Mouse (Mus musculus) induced T-regulatory cell, adult 2 months (primary cell): ENCODE measurements around the gene Ephb2.

Experiments
- DNase-seq: peaks from one replicate; pipeline ENCODE4 v3.0.0-alpha.2; 2012; ENCODE audit warnings: low read depth

Gene Ephb2

DNA sequence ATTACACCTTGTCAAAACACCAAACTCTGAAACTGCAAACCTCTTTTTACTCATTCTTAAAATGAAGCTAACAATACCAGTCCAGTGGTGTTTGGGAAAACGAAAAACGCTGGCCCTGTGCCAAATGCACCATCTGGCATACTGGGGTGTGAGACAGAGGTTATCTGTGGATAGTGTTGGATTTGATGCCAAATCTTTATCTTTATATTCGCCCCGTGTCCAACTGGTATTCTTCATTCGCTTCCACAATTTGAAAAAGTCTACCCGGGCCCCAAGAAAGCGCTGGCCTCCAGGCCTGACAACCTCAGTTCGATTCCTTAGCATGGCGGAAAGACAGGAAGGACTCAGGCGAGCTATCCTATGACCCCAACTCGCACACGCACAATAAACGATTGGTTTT is 234.3 kb downstream of the Ephb2 start:
- DNase-seq: peak; percentile 61

DNA sequence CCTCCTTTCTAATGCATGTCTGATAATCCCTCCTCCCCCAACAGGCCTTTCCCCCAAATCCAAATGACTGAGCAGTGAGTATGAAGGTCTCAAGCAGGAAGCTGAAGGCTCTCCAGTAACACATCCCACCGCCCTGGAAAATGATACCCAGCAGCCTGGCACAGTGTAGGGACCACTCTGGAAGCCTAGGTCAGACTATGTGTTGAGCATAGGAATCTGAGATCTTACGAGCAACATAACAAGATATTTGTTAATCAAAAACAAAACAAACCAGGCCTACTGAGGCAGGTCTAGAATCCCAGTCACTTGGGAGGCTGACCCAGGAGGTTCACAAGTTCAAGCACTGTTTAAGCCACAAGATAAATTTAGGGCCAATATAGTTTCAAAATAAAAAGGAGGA is 235.3 kb downstream of the Ephb2 start:
- no peak for DNase-seq

DNA sequence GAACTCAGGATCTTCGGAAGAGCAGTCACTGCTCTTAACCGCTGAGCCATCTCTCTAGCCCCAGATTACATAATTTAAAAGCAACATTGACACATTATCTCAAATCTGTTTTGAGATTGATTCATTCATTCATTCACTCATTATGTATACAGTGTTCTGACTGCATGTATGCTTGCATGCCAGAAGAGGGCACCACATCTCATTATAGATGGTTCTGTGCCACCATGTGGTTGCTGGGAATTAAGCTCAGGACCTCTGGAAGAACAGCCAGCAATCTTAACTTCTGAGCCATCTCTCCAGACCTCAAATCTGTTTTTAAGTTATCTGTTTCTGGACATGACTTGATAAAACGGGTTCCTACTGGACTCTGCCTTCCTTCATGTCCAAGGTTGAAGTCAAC is 235.9 kb downstream of the Ephb2 start:
- peak; percentile 35 for DNase-seq

DNA sequence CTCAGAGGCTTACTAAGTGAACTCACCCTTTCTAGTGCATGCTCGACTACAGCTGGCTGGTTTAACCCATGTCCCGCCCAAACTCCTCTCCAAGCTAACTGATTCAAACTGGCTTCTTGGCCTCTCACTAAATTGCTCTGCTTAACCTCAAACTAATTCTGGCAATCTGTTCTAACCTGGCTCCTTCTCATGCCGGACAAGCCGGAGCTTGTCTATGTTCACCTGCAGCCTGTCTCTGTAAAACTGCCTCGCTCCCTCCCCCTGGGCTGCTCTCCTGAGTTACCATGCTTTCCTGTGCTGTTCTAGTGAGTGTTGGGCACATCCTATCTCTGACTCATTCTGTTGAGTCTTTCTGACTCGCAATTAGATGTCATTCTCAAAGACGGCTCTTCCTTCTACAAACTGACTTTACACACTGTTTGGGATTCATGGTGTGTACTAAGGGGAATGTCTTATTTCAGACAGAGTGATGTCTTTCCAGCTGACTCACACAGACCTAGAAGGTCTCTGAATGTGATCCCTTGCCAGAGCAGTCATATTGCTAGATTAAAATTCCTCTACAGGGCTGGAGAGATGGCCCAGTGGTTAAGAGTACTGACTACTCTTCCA is 237.4 kb downstream of the Ephb2 start:
- DNase-seq: no peak
